Mouse (Mus musculus): ENCODE measurements around the gene Cnot9. TPM values are rescaled to one million over a fixed set of nuclear protein-coding genes. Genes with fewer than 3 reads are reported as not detected.
"Not testable (repeated sequence)": the region's sequence is repeated elsewhere in the genome, so short reads cannot be mapped to it uniquely, and the experiment has no call there.

Gene Cnot9
- polyA plus RNA-seq (2014; fragmentation: Nextera tagmentation; extraction: Ambion mirVana): 76.8 and 77.8 TPM in 2 replicates

- Histone ChIP-seq H3K9me3 (ENCODE audit: control insufficient read depth, low read length) (no peaks in the 10 kb centered on the region), H3K36me3 (ENCODE audit: control insufficient read depth, insufficient read depth, low read length) (0 out of 2 replicates have a peak, but pooled peaks cover 8% of the 10 kb centered on the region), H3K4me2 (ENCODE audit: low read length) (peak within 1 kb of the TSS; percentile 88), H3K27ac (ENCODE audit: low read depth) (peak within 1 kb of the TSS; percentile 85), H3K4me1 (replicated peaks; ENCODE audit: control insufficient read depth, insufficient read depth, low read length) (peaks cover 23% of the 10 kb centered on the region), H3K27me3 (replicated peaks; ENCODE audit: control insufficient read depth, insufficient read depth, low read length) (no peaks in the 10 kb centered on the region), H3K9ac (ENCODE audit: low read length) (peak within 1 kb of the TSS; percentile 88), H3K4me3 (ENCODE audit: low read depth, low read length) (peak within 1 kb of the TSS; percentile 79)
- peak; percentile 100 for DNase-seq (ENCODE audit: low spot score)
- WGBS: under 1% methylated on average over 64 of the region's 64 CpGs
- peak; percentile 98 for ATAC-seq (replicated peaks; ENCODE audit: low FRiP score, low TSS enrichment, low read depth)
Observed at GRCm38 (mm10) chr1:74505721-74506464, at the start of gene Cnot9. Gene Cnot9 (plus strand): TSS chr1:74506058.

GRCm38 (mm10) chr1:74460273-74460672, 45.6 kb upstream of the Cnot9 start:
- DNase-seq (ENCODE audit: low spot score) (no peak), ATAC-seq (replicated peaks; ENCODE audit: low FRiP score, low TSS enrichment, low read depth) (no peak)
- Histone ChIP-seq H3K27me3 (replicated peaks; ENCODE audit: control insufficient read depth, insufficient read depth, low read length) (no peaks in the 10 kb centered on the region), H3K36me3 (ENCODE audit: control insufficient read depth, insufficient read depth, low read length) (peaks cover 85% of the 10 kb centered on the region), H3K9me3 (ENCODE audit: control insufficient read depth, low read length) (no peaks in the 10 kb centered on the region), H3K9ac (ENCODE audit: low read length) (no peak overlapping the region), H3K4me3 (ENCODE audit: low read depth, low read length) (no peak overlapping the region), H3K27ac (ENCODE audit: low read depth) (no peak overlapping the region), H3K4me1 (replicated peaks; ENCODE audit: control insufficient read depth, insufficient read depth, low read length) (no peaks in the 10 kb centered on the region), H3K4me2 (ENCODE audit: low read length) (no peak overlapping the region)
- WGBS: 81% methylated on average over 2 of the region's 2 CpGs

GRCm38 (mm10) chr1:74485792-74486191, 20.1 kb upstream of the Cnot9 start:
- ATAC-seq (replicated peaks; ENCODE audit: low FRiP score, low TSS enrichment, low read depth) (no peak), DNase-seq (ENCODE audit: low spot score) (no peak)
- no peak overlapping the region for H3K4me2 ChIP-seq (ENCODE audit: low read length)
- H3K9me3 ChIP-seq (ENCODE audit: control insufficient read depth, low read length): no peaks in the 10 kb centered on the region
- no peaks in the 10 kb centered on the region for H3K4me1 ChIP-seq (replicated peaks; ENCODE audit: control insufficient read depth, insufficient read depth, low read length)
- peaks cover 91% of the 10 kb centered on the region for H3K36me3 ChIP-seq (ENCODE audit: control insufficient read depth, insufficient read depth, low read length)
- H3K9ac ChIP-seq (ENCODE audit: low read length): no peak overlapping the region
- no peaks in the 10 kb centered on the region for H3K27me3 ChIP-seq (replicated peaks; ENCODE audit: control insufficient read depth, insufficient read depth, low read length)
- 94% methylated on average over 5 of the region's 5 CpGs for WGBS
- H3K4me3 ChIP-seq (ENCODE audit: low read depth, low read length): no peak overlapping the region
- no peak overlapping the region for H3K27ac ChIP-seq (ENCODE audit: low read depth)

GRCm38 (mm10) chr1:74501106-74501505, 4.8 kb upstream of the Cnot9 start:
- no peak overlapping the region for H3K9ac ChIP-seq (ENCODE audit: low read length)
- no peak overlapping the region for H3K4me3 ChIP-seq (ENCODE audit: low read depth, low read length)
- H3K9me3 ChIP-seq (ENCODE audit: control insufficient read depth, low read length): no peaks in the 10 kb centered on the region
- H3K4me2 ChIP-seq (ENCODE audit: low read length): no peak overlapping the region
- H3K27ac ChIP-seq (ENCODE audit: low read depth): no peak overlapping the region
- peaks cover 6% of the 10 kb centered on the region for H3K4me1 ChIP-seq (replicated peaks; ENCODE audit: control insufficient read depth, insufficient read depth, low read length)
- DNase-seq (ENCODE audit: low spot score) (no peak), ATAC-seq (replicated peaks; ENCODE audit: low FRiP score, low TSS enrichment, low read depth) (no peak)
- H3K27me3 ChIP-seq (replicated peaks; ENCODE audit: control insufficient read depth, insufficient read depth, low read length): no peaks in the 10 kb centered on the region
- peaks cover 18% of the 10 kb centered on the region; the same call in 1 of the 2 replicates for H3K36me3 ChIP-seq (ENCODE audit: control insufficient read depth, insufficient read depth, low read length)
- 75% methylated on average over 1 of the region's 1 CpGs for WGBS

GRCm38 (mm10) chr1:74505393-74505720, 501 bp upstream of the Cnot9 start:
- Histone ChIP-seq H3K27ac (ENCODE audit: low read depth) (peak overlapping the region; percentile 68; the same call in 1 of the 2 replicates), H3K36me3 (ENCODE audit: control insufficient read depth, insufficient read depth, low read length) (0 out of 2 replicates have a peak, but pooled peaks cover 8% of the 10 kb centered on the region), H3K4me2 (ENCODE audit: low read length) (peak overlapping the region; percentile 88), H3K9ac (ENCODE audit: low read length) (peak overlapping the region; percentile 58), H3K27me3 (replicated peaks; ENCODE audit: control insufficient read depth, insufficient read depth, low read length) (no peaks in the 10 kb centered on the region), H3K4me1 (replicated peaks; ENCODE audit: control insufficient read depth, insufficient read depth, low read length) (peaks cover 23% of the 10 kb centered on the region), H3K4me3 (ENCODE audit: low read depth, low read length) (peak overlapping the region; percentile 79), H3K9me3 (ENCODE audit: control insufficient read depth, low read length) (no peaks in the 10 kb centered on the region)
- ATAC-seq (replicated peaks; ENCODE audit: low FRiP score, low TSS enrichment, low read depth) (no peak; the same call in 1 of the 2 replicates), DNase-seq (ENCODE audit: low spot score) (no peak)
- under 1% methylated on average over 22 of the region's 22 CpGs for WGBS

- under 1% methylated on average over 34 of the region's 34 CpGs for WGBS
- Histone ChIP-seq H3K9me3 (ENCODE audit: control insufficient read depth, low read length) (no peaks in the 10 kb centered on the region), H3K4me1 (replicated peaks; ENCODE audit: control insufficient read depth, insufficient read depth, low read length) (peaks cover 23% of the 10 kb centered on the region), H3K27me3 (replicated peaks; ENCODE audit: control insufficient read depth, insufficient read depth, low read length) (no peaks in the 10 kb centered on the region), H3K4me2 (ENCODE audit: low read length) (peak overlapping the region; percentile 59), H3K27ac (ENCODE audit: low read depth) (peak overlapping the region; percentile 85), H3K36me3 (ENCODE audit: control insufficient read depth, insufficient read depth, low read length) (0 out of 2 replicates have a peak, but pooled peaks cover 8% of the 10 kb centered on the region), H3K9ac (ENCODE audit: low read length) (peak overlapping the region; percentile 88), H3K4me3 (ENCODE audit: low read depth, low read length) (peak overlapping the region; percentile 79)
- DNase-seq (ENCODE audit: low spot score) (peak; percentile 89), ATAC-seq (replicated peaks; ENCODE audit: low FRiP score, low TSS enrichment, low read depth) (no peak)
Observed at GRCm38 (mm10) chr1:74506471-74506881, 618 bp downstream of the Cnot9 start.

- no peaks in the 10 kb centered on the region for H3K9me3 ChIP-seq (ENCODE audit: control insufficient read depth, low read length)
- H3K4me3 ChIP-seq (ENCODE audit: low read depth, low read length): no peak overlapping the region
- peak overlapping the region; percentile 59 for H3K4me2 ChIP-seq (ENCODE audit: low read length)
- 0 out of 2 replicates have a peak, but pooled peaks cover 14% of the 10 kb centered on the region for H3K36me3 ChIP-seq (ENCODE audit: control insufficient read depth, insufficient read depth, low read length)
- H3K27me3 ChIP-seq (replicated peaks; ENCODE audit: control insufficient read depth, insufficient read depth, low read length): no peaks in the 10 kb centered on the region
- H3K9ac ChIP-seq (ENCODE audit: low read length): peak overlapping the region; percentile 88; the same call in 1 of the 2 replicates
- no peak for DNase-seq (ENCODE audit: low spot score)
- WGBS: 95% methylated on average over 2 of the region's 2 CpGs
- H3K4me1 ChIP-seq (replicated peaks; ENCODE audit: control insufficient read depth, insufficient read depth, low read length): peaks cover 23% of the 10 kb centered on the region
- no peak for ATAC-seq (replicated peaks; ENCODE audit: low FRiP score, low TSS enrichment, low read depth)
- H3K27ac ChIP-seq (ENCODE audit: low read depth): no peak overlapping the region
Observed at GRCm38 (mm10) chr1:74507780-74508179, 1.9 kb downstream of the Cnot9 start.

- peaks cover 21% of the 10 kb centered on the region; the same call in 1 of the 2 replicates for H3K36me3 ChIP-seq (ENCODE audit: control insufficient read depth, insufficient read depth, low read length)
- H3K4me2 ChIP-seq (ENCODE audit: low read length): no peak overlapping the region
- WGBS: 95% methylated on average over 5 of the region's 5 CpGs
- H3K4me1 ChIP-seq (replicated peaks; ENCODE audit: control insufficient read depth, insufficient read depth, low read length): peaks cover 17% of the 10 kb centered on the region
- DNase-seq (ENCODE audit: low spot score): no peak
- H3K4me3 ChIP-seq (ENCODE audit: low read depth, low read length): no peak overlapping the region
- no peak overlapping the region for H3K27ac ChIP-seq (ENCODE audit: low read depth)
- ATAC-seq (replicated peaks; ENCODE audit: low FRiP score, low TSS enrichment, low read depth): no peak
- H3K27me3 ChIP-seq (replicated peaks; ENCODE audit: control insufficient read depth, insufficient read depth, low read length): no peaks in the 10 kb centered on the region
- no peak overlapping the region for H3K9ac ChIP-seq (ENCODE audit: low read length)
- no peaks in the 10 kb centered on the region for H3K9me3 ChIP-seq (ENCODE audit: control insufficient read depth, low read length)
Observed at GRCm38 (mm10) chr1:74511306-74511705, 5.4 kb downstream of the Cnot9 start.

- not testable (repeated sequence) for H3K9ac ChIP-seq (ENCODE audit: low read length); H3K27ac ChIP-seq (ENCODE audit: low read depth); H3K9me3 ChIP-seq (ENCODE audit: control insufficient read depth, low read length); DNase-seq (ENCODE audit: low spot score); H3K4me2 ChIP-seq (ENCODE audit: low read length); H3K4me1 ChIP-seq (replicated peaks; ENCODE audit: control insufficient read depth, insufficient read depth, low read length); H3K4me3 ChIP-seq (ENCODE audit: low read depth, low read length); H3K27me3 ChIP-seq (replicated peaks; ENCODE audit: control insufficient read depth, insufficient read depth, low read length); ATAC-seq (replicated peaks; ENCODE audit: low FRiP score, low TSS enrichment, low read depth)
- WGBS: 85% methylated on average over 1 of the region's 1 CpGs
- H3K36me3 ChIP-seq (ENCODE audit: control insufficient read depth, insufficient read depth, low read length): peaks cover 32% of the 10 kb centered on the region
Observed at GRCm38 (mm10) chr1:74512999-74513398, 7.1 kb downstream of the Cnot9 start.

All from intestine, embryonic 14.5 days (tissue).